Mouse (Mus musculus) neural tube, embryonic 13.5 days (tissue): ENCODE results near the gene Abi3. TPM values are rescaled to one million over a fixed set of nuclear protein-coding genes. Genes with fewer than 3 reads are reported as not detected.

Source experiments
- ATAC-seq: fragments of 200-750 bp; cut with Nextera tagmentation; 2 replicates; pipeline ENCODE4 v1.8.0; 2017; ENCODE audit warnings: low read depth, mild to moderate bottlenecking, moderate TSS enrichment, moderate library complexity
- H3K27ac ChIP-seq: fragments of 300-500 bp; sonication (generic); replicated peaks from 2 replicates; pipeline ENCODE4 v1.5.1; 2015; ENCODE audit warnings: moderate library complexity, mild to moderate bottlenecking, inconsistent platforms
- H3K27me3 ChIP-seq: fragments of 300-500 bp; sonication (generic); 2 replicates; pipeline ENCODE4 v1.6.1; 2015; ENCODE audit warnings: mild to moderate bottlenecking, inconsistent platforms
- H3K36me3 ChIP-seq: fragments of 300-500 bp; sonication (generic); 2 replicates; pipeline ENCODE4 v1.6.1; 2015; ENCODE audit warnings: mild to moderate bottlenecking, inconsistent platforms
- H3K4me1 ChIP-seq: fragments of 300-500 bp; sonication (generic); replicated peaks from 2 replicates; pipeline ENCODE4 v1.6.1; 2015; ENCODE audit warnings: inconsistent platforms
- H3K4me2 ChIP-seq: fragments of 300-500 bp; sonication (generic); 2 replicates; pipeline ENCODE4 v1.6.1; 2015; ENCODE audit warnings: inconsistent platforms, mild to moderate bottlenecking, moderate library complexity
- H3K4me3 ChIP-seq: fragments of 300-500 bp; sonication (generic); 2 replicates; pipeline ENCODE4 v1.5.1; 2015; ENCODE audit warnings: mild to moderate bottlenecking, inconsistent platforms
- H3K9ac ChIP-seq: fragments of 300-500 bp; sonication (generic); 2 replicates; pipeline ENCODE4 v1.6.1; 2015; ENCODE audit warnings: moderate library complexity, mild to moderate bottlenecking, inconsistent platforms
- H3K9me3 ChIP-seq: fragments of 300-500 bp; sonication (generic); 2 replicates; pipeline ENCODE4 v1.6.1; 2016; ENCODE audit warnings: inconsistent platforms
- WGBS: fragments of 180-500 bp; shearing (Covaris S2); methylation state at CpG from one replicate; pipeline ENCODE4 v1.1.7; 2015; 5-methylcytosine and 5-hydroxymethylcytosine counted together
- polyA plus RNA-seq: library from polyadenylated mRNA; unstranded; fragments of >200 nt; fragmentation: Nextera tagmentation; extraction: Ambion mirVana; gene quantifications from 2 replicates; pipeline ENCODE4 v1.2.1, GENCODE M21; 2015

The Abi3 gene
- polyA plus RNA-seq, 1 experiment from 2014 or later, result 2.5 TPM

- no peak overlapping the region for H3K9ac ChIP-seq
- no peak overlapping the region for H3K4me2 ChIP-seq
- no peak overlapping the region for H3K27ac ChIP-seq
- H3K27me3 ChIP-seq, result no peaks in the 10 kb centered on the region
- H3K9me3 ChIP-seq, result no peaks in the 10 kb centered on the region
- H3K4me1 ChIP-seq, result 0 out of 2 replicates have a peak, but pooled peaks cover 3% of the 10 kb centered on the region
- no peak overlapping the region for H3K4me3 ChIP-seq
- no peaks in the 10 kb centered on the region for H3K36me3 ChIP-seq
- WGBS, result 81% methylated on average over 9 of the region's 9 CpGs
- no peak for ATAC-seq
These were observed 26.9 kb downstream of the Abi3 start for GRCm38 (mm10) chr11:95815412-95815811.

GRCm38 (mm10) chr11:95814857-95815256, 27.4 kb downstream of the Abi3 start:
- no peak overlapping the region for H3K4me2 ChIP-seq
- H3K4me1 ChIP-seq, result 0 out of 2 replicates have a peak, but pooled peaks cover 5% of the 10 kb centered on the region
- no peak overlapping the region for H3K4me3 ChIP-seq
- no peaks in the 10 kb centered on the region for H3K9me3 ChIP-seq
- ATAC-seq, result no peak
- WGBS, result 75% methylated on average over 5 of the region's 5 CpGs
- no peaks in the 10 kb centered on the region for H3K27me3 ChIP-seq
- H3K9ac ChIP-seq, result no peak overlapping the region
- no peaks in the 10 kb centered on the region for H3K36me3 ChIP-seq
- no peak overlapping the region for H3K27ac ChIP-seq

- H3K4me3 ChIP-seq, result no peak overlapping the region
- H3K36me3 ChIP-seq, result no peaks in the 10 kb centered on the region
- no peak overlapping the region for H3K4me2 ChIP-seq
- no peaks in the 10 kb centered on the region for H3K9me3 ChIP-seq
- no peaks in the 10 kb centered on the region for H3K27me3 ChIP-seq
- no peak overlapping the region for H3K9ac ChIP-seq
- H3K27ac ChIP-seq, result no peak overlapping the region
- 93% methylated on average over 2 of the region's 2 CpGs for WGBS
- H3K4me1 ChIP-seq, result 0 out of 2 replicates have a peak, but pooled peaks cover 9% of the 10 kb centered on the region
- no peak for ATAC-seq
These were observed 28.2 kb downstream of the Abi3 start for GRCm38 (mm10) chr11:95814101-95814500.

GRCm38 (mm10) chr11:95812224-95812623, 30.1 kb downstream of the Abi3 start:
- 47% methylated on average over 4 of the region's 4 CpGs for WGBS
- H3K9ac ChIP-seq, result no peak overlapping the region

GRCm38 (mm10) chr11:95811741-95812140, 30.5 kb downstream of the Abi3 start:
- 80% methylated on average over 6 of the region's 6 CpGs for WGBS
- Histone ChIP-seq H3K4me1 (0 out of 2 replicates have a peak, but pooled peaks cover 9% of the 10 kb centered on the region), H3K4me2 (no peak overlapping the region), H3K36me3 (no peaks in the 10 kb centered on the region), H3K4me3 (no peak overlapping the region), H3K27me3 (no peaks in the 10 kb centered on the region), H3K27ac (no peak overlapping the region), H3K9me3 (peaks cover 6% of the 10 kb centered on the region; the same call in 1 of the 2 replicates), H3K9ac (no peak overlapping the region)
- ATAC-seq, result no peak

More at GRCm38 (mm10) chr11:95812224-95812623, 30.1 kb downstream of the Abi3 start:
- 0 out of 2 replicates have a peak, but pooled peaks cover 9% of the 10 kb centered on the region for H3K4me1 ChIP-seq
- peaks cover 6% of the 10 kb centered on the region; the same call in 1 of the 2 replicates for H3K9me3 ChIP-seq
- H3K36me3 ChIP-seq, result no peaks in the 10 kb centered on the region
- H3K27me3 ChIP-seq, result no peaks in the 10 kb centered on the region
- no peak overlapping the region for H3K4me2 ChIP-seq
- no peak for ATAC-seq
- H3K4me3 ChIP-seq, result no peak overlapping the region
- H3K27ac ChIP-seq, result no peak overlapping the region

GRCm38 (mm10) chr11:95810828-95811227, 31.4 kb downstream of the Abi3 start:
- Histone ChIP-seq H3K9ac (no peak overlapping the region), H3K9me3 (peaks cover 6% of the 10 kb centered on the region; the same call in 1 of the 2 replicates), H3K27ac (no peak overlapping the region), H3K27me3 (no peaks in the 10 kb centered on the region), H3K4me2 (no peak overlapping the region), H3K4me1 (0 out of 2 replicates have a peak, but pooled peaks cover 9% of the 10 kb centered on the region), H3K36me3 (no peaks in the 10 kb centered on the region), H3K4me3 (no peak overlapping the region)
- WGBS, result 63% methylated on average over 7 of the region's 7 CpGs
- no peak for ATAC-seq

GRCm38 (mm10) chr11:95809603-95810002, 32.7 kb downstream of the Abi3 start:
- H3K4me3 ChIP-seq, result no peak overlapping the region
- no peak for ATAC-seq
- 13% methylated on average over 5 of the region's 5 CpGs for WGBS

GRCm38 (mm10) chr11:95808448-95809011, 33.7 kb downstream of the Abi3 start:
- no peaks in the 10 kb centered on the region for H3K36me3 ChIP-seq
- peaks cover 6% of the 10 kb centered on the region; the same call in 1 of the 2 replicates for H3K9me3 ChIP-seq
- no peak overlapping the region for H3K4me2 ChIP-seq
- H3K4me1 ChIP-seq, result 0 out of 2 replicates have a peak, but pooled peaks cover 9% of the 10 kb centered on the region
- 75% methylated on average over 5 of the region's 5 CpGs for WGBS
- H3K4me3 ChIP-seq, result no peak overlapping the region
- ATAC-seq, result no peak
- H3K27me3 ChIP-seq, result no peaks in the 10 kb centered on the region
- no peak overlapping the region for H3K27ac ChIP-seq
- no peak overlapping the region for H3K9ac ChIP-seq

More at GRCm38 (mm10) chr11:95809603-95810002, 32.7 kb downstream of the Abi3 start:
- Histone ChIP-seq H3K9ac (no peak overlapping the region), H3K27me3 (no peaks in the 10 kb centered on the region), H3K4me2 (no peak overlapping the region), H3K4me1 (0 out of 2 replicates have a peak, but pooled peaks cover 9% of the 10 kb centered on the region), H3K36me3 (no peaks in the 10 kb centered on the region), H3K27ac (no peak overlapping the region), H3K9me3 (peaks cover 6% of the 10 kb centered on the region; the same call in 1 of the 2 replicates)

GRCm38 (mm10) chr11:95807884-95808283, 34.4 kb downstream of the Abi3 start:
- Histone ChIP-seq H3K9me3 (peaks cover 6% of the 10 kb centered on the region; the same call in 1 of the 2 replicates), H3K36me3 (no peaks in the 10 kb centered on the region), H3K9ac (no peak overlapping the region), H3K4me3 (no peak overlapping the region), H3K27me3 (no peaks in the 10 kb centered on the region), H3K4me2 (no peak overlapping the region), H3K4me1 (0 out of 2 replicates have a peak, but pooled peaks cover 9% of the 10 kb centered on the region), H3K27ac (no peak overlapping the region)
- 98% methylated on average over 5 of the region's 5 CpGs for WGBS
- no peak for ATAC-seq

- Histone ChIP-seq H3K4me3 (no peak overlapping the region), H3K27ac (no peak overlapping the region), H3K4me2 (no peak overlapping the region), H3K27me3 (no peaks in the 10 kb centered on the region), H3K9ac (no peak overlapping the region), H3K4me1 (0 out of 2 replicates have a peak, but pooled peaks cover 5% of the 10 kb centered on the region), H3K9me3 (peaks cover 6% of the 10 kb centered on the region; the same call in 1 of the 2 replicates), H3K36me3 (no peaks in the 10 kb centered on the region)
- no peak for ATAC-seq
- 44% methylated on average over 3 of the region's 3 CpGs for WGBS
These were observed 36.7 kb downstream of the Abi3 start for GRCm38 (mm10) chr11:95805527-95805926.

GRCm38 (mm10) chr11:95805010-95805409, 37.3 kb downstream of the Abi3 start:
- Histone ChIP-seq H3K4me2 (no peak overlapping the region), H3K27me3 (no peaks in the 10 kb centered on the region), H3K9ac (no peak overlapping the region), H3K4me3 (no peak overlapping the region), H3K9me3 (peaks cover 6% of the 10 kb centered on the region; the same call in 1 of the 2 replicates), H3K4me1 (0 out of 2 replicates have a peak, but pooled peaks cover 5% of the 10 kb centered on the region), H3K36me3 (no peaks in the 10 kb centered on the region), H3K27ac (no peak overlapping the region)
- ATAC-seq, result no peak
- WGBS, result 72% methylated on average over 5 of the region's 5 CpGs

- Histone ChIP-seq H3K27ac (no peak overlapping the region), H3K4me2 (no peak overlapping the region), H3K27me3 (peaks cover 26% of the 10 kb centered on the region), H3K9ac (no peak overlapping the region), H3K4me3 (no peak overlapping the region), H3K36me3 (no peaks in the 10 kb centered on the region), H3K4me1 (peaks cover 21% of the 10 kb centered on the region), H3K9me3 (no peaks in the 10 kb centered on the region)
- WGBS, result 62% methylated on average over 5 of the region's 5 CpGs
- no peak for ATAC-seq
These were observed 46.7 kb downstream of the Abi3 start for GRCm38 (mm10) chr11:95795582-95795981.
